Mouse (Mus musculus) neural tube, embryonic 15.5 days (tissue): ENCODE data around the gene Tox3. TPM values are rescaled to one million over a fixed set of nuclear protein-coding genes. Genes with fewer than 3 reads are reported as not detected.
A peak's percentile ranks its signal among the peaks of the same experiment; 100 is the strongest.

Source experiments
- ATAC-seq: fragments of 200-750 bp; cut with Nextera tagmentation; 2 replicates; pipeline ENCODE4 v1.8.0; 2017; ENCODE audit warnings: mild to moderate bottlenecking, moderate TSS enrichment, moderate library complexity; ENCODE audit not compliant: low FRiP score
- H3K27ac ChIP-seq: fragments of 300-500 bp; sonication (generic); replicated peaks from 2 replicates; pipeline ENCODE4 v1.5.1; 2015; ENCODE audit warnings: mild to moderate bottlenecking, inconsistent platforms
- H3K27me3 ChIP-seq: fragments of 300-500 bp; sonication (generic); replicated peaks from 2 replicates; pipeline ENCODE4 v1.6.1; 2015; ENCODE audit warnings: inconsistent platforms
- H3K36me3 ChIP-seq: fragments of 300-500 bp; sonication (generic); 2 replicates; pipeline ENCODE4 v1.6.1; 2015; ENCODE audit warnings: inconsistent platforms
- H3K4me1 ChIP-seq: fragments of 300-500 bp; sonication (generic); 2 replicates; pipeline ENCODE4 v1.6.1; 2015; ENCODE audit warnings: inconsistent platforms
- H3K4me2 ChIP-seq: fragments of 300-500 bp; sonication (generic); 2 replicates; pipeline ENCODE4 v1.6.1; 2015; ENCODE audit warnings: inconsistent platforms, mild to moderate bottlenecking, moderate library complexity
- H3K4me3 ChIP-seq: fragments of 300-500 bp; sonication (generic); replicated peaks from 2 replicates; pipeline ENCODE4 v1.5.1; 2015; ENCODE audit warnings: mild to moderate bottlenecking, inconsistent platforms
- H3K9ac ChIP-seq: fragments of 300-500 bp; sonication (generic); replicated peaks from 2 replicates; pipeline ENCODE4 v1.6.1; 2015; ENCODE audit warnings: mild to moderate bottlenecking, inconsistent platforms
- H3K9me3 ChIP-seq: fragments of 300-500 bp; sonication (generic); replicated peaks from 2 replicates; pipeline ENCODE4 v1.6.1; 2016; ENCODE audit warnings: inconsistent platforms
- WGBS: fragments of 180-500 bp; shearing (Covaris S2); methylation state at CpG from one replicate; pipeline ENCODE4 v1.1.7; 2015; ENCODE audit warnings: mixed read lengths; 5-methylcytosine and 5-hydroxymethylcytosine counted together
- polyA plus RNA-seq: library from polyadenylated mRNA; unstranded; fragments of >200 nt; fragmentation: Nextera tagmentation; extraction: Ambion mirVana; gene quantifications from 2 replicates; pipeline ENCODE4 v1.2.1, GENCODE M21; 2015

Gene Tox3
- polyA plus RNA-seq, 1 experiment from 2014 or later: 23.4 TPM

- Histone ChIP-seq H3K4me3 (no peak overlapping the region), H3K9me3 (no peaks in the 10 kb centered on the region), H3K27me3 (no peaks in the 10 kb centered on the region), H3K36me3 (no peaks in the 10 kb centered on the region), H3K4me1 (peaks cover 22% of the 10 kb centered on the region), H3K27ac (no peak overlapping the region), H3K9ac (no peak overlapping the region), H3K4me2 (no peak overlapping the region)
- WGBS: 57% methylated on average over 2 of the region's 2 CpGs
- ATAC-seq: no peak
Observed at GRCm38 (mm10) chr8:90352991-90353390, 4.8 kb upstream of the Tox3 start.

GRCm38 (mm10) chr8:90349709-90350562 is 1.8 kb upstream of the Tox3 start:
- Histone ChIP-seq H3K9me3 (no peaks in the 10 kb centered on the region), H3K27me3 (no peaks in the 10 kb centered on the region), H3K36me3 (no peaks in the 10 kb centered on the region), H3K4me1 (peaks cover 42% of the 10 kb centered on the region), H3K27ac (0 out of 2 replicates have a peak overlapping the region, but pooled peaks have one; percentile 18), H3K9ac (no peak overlapping the region), H3K4me3 (no peak overlapping the region), H3K4me2 (no peak overlapping the region)
- ATAC-seq: no peak
- 20% methylated on average over 13 of the region's 13 CpGs for WGBS

GRCm38 (mm10) chr8:90348926-90349683 is 962 bp upstream of the Tox3 start:
- WGBS: 15% methylated on average over 11 of the region's 11 CpGs
- Histone ChIP-seq H3K9me3 (no peaks in the 10 kb centered on the region), H3K36me3 (no peaks in the 10 kb centered on the region), H3K4me2 (peak overlapping the region; percentile 75), H3K9ac (peak overlapping the region; percentile 88), H3K27ac (peak overlapping the region; percentile 93), H3K4me1 (peaks cover 40% of the 10 kb centered on the region), H3K27me3 (no peaks in the 10 kb centered on the region), H3K4me3 (peak overlapping the region; percentile 72)
- ATAC-seq: no peak

GRCm38 (mm10) chr8:90347581-90348177 is 464 bp downstream of the Tox3 start:
- Histone ChIP-seq H3K9me3 (no peaks in the 10 kb centered on the region), H3K36me3 (no peaks in the 10 kb centered on the region), H3K4me2 (peak overlapping the region; percentile 75), H3K4me1 (peaks cover 38% of the 10 kb centered on the region), H3K4me3 (peak overlapping the region; percentile 72), H3K9ac (peak overlapping the region; percentile 88), H3K27ac (peak overlapping the region; percentile 93), H3K27me3 (no peaks in the 10 kb centered on the region)
- ATAC-seq: peak; percentile 68
- WGBS: under 1% methylated on average over 64 of the region's 66 CpGs

- WGBS: under 1% methylated on average over 21 of the region's 21 CpGs
- H3K9ac ChIP-seq: peak overlapping the region; percentile 88
Observed at GRCm38 (mm10) chr8:90346880-90347535, 1.1 kb downstream of the Tox3 start.

GRCm38 (mm10) chr8:90346138-90346879 is 1.8 kb downstream of the Tox3 start:
- H3K4me2 ChIP-seq: peak overlapping the region; percentile 75
- ATAC-seq: no peak
- 8% methylated on average over 13 of the region's 13 CpGs for WGBS
- peak overlapping the region; percentile 93 for H3K27ac ChIP-seq
- H3K9me3 ChIP-seq: no peaks in the 10 kb centered on the region
- no peaks in the 10 kb centered on the region for H3K36me3 ChIP-seq
- H3K27me3 ChIP-seq: no peaks in the 10 kb centered on the region
- H3K4me3 ChIP-seq: peak overlapping the region; percentile 72
- H3K4me1 ChIP-seq: peaks cover 38% of the 10 kb centered on the region
- H3K9ac ChIP-seq: peak overlapping the region; percentile 88

More at GRCm38 (mm10) chr8:90346880-90347535, 1.1 kb downstream of the Tox3 start:
- H3K36me3 ChIP-seq: no peaks in the 10 kb centered on the region
- no peak for ATAC-seq
- peak overlapping the region; percentile 75 for H3K4me2 ChIP-seq
- H3K4me1 ChIP-seq: peaks cover 38% of the 10 kb centered on the region
- peak overlapping the region; percentile 93 for H3K27ac ChIP-seq
- H3K9me3 ChIP-seq: no peaks in the 10 kb centered on the region
- no peaks in the 10 kb centered on the region for H3K27me3 ChIP-seq
- H3K4me3 ChIP-seq: peak overlapping the region; percentile 72

- Histone ChIP-seq H3K9me3 (no peaks in the 10 kb centered on the region), H3K36me3 (no peaks in the 10 kb centered on the region), H3K27ac (no peak overlapping the region), H3K4me1 (peaks cover 15% of the 10 kb centered on the region), H3K4me2 (no peak overlapping the region), H3K4me3 (no peak overlapping the region), H3K27me3 (no peaks in the 10 kb centered on the region), H3K9ac (no peak overlapping the region)
- WGBS: 67% methylated on average over 6 of the region's 7 CpGs
- no peak for ATAC-seq
Observed at GRCm38 (mm10) chr8:90330377-90331285, 17.5 kb downstream of the Tox3 start.

GRCm38 (mm10) chr8:90323824-90324223 is 24.3 kb downstream of the Tox3 start:
- H3K4me3 ChIP-seq: no peak overlapping the region
- H3K4me2 ChIP-seq: no peak overlapping the region
- no peaks in the 10 kb centered on the region for H3K27me3 ChIP-seq
- peaks cover 19% of the 10 kb centered on the region for H3K4me1 ChIP-seq
- H3K9me3 ChIP-seq: no peaks in the 10 kb centered on the region
- no peak overlapping the region for H3K27ac ChIP-seq
- ATAC-seq: no peak
- H3K36me3 ChIP-seq: no peaks in the 10 kb centered on the region
- 27% methylated on average over 4 of the region's 4 CpGs for WGBS
- no peak overlapping the region for H3K9ac ChIP-seq

- 64% methylated on average over 8 of the region's 8 CpGs for WGBS
- Histone ChIP-seq H3K9me3 (no peaks in the 10 kb centered on the region), H3K4me2 (no peak overlapping the region), H3K4me3 (no peak overlapping the region), H3K27ac (no peak overlapping the region), H3K36me3 (no peaks in the 10 kb centered on the region), H3K9ac (no peak overlapping the region), H3K4me1 (peaks cover 19% of the 10 kb centered on the region), H3K27me3 (no peaks in the 10 kb centered on the region)
- no peak for ATAC-seq
Observed at GRCm38 (mm10) chr8:90322701-90323439, 25.3 kb downstream of the Tox3 start.
